Mouse (Mus musculus) testis, adult 2 months (tissue): ENCODE measurements around the gene Olfr1029. TPM values are rescaled to one million over a fixed set of nuclear protein-coding genes. Genes with fewer than 3 reads are reported as not detected.
"Not testable (repeated sequence)": the region's sequence is repeated elsewhere in the genome, so short reads cannot be mapped to it uniquely, and the experiment has no call there.

Experiments used
- H3K27ac ChIP-seq: fragments of 200-500 bp; 2 replicates; pipeline ENCODE4 v1.5.1; 2012; ENCODE audit warnings: low read depth, low read length; ENCODE audit not compliant: control insufficient read depth, insufficient read depth
- H3K27me3 ChIP-seq: fragments of 200-500 bp; 2 replicates; pipeline ENCODE4 v1.6.1; 2012; ENCODE audit warnings: mild to moderate bottlenecking, low read length, moderate library complexity; ENCODE audit not compliant: control insufficient read depth, insufficient read depth
- H3K36me3 ChIP-seq: fragments of 200-500 bp; 2 replicates; pipeline ENCODE4 v1.6.1; 2012; ENCODE audit warnings: mild to moderate bottlenecking, low read length; ENCODE audit not compliant: control insufficient read depth, insufficient read depth
- H3K4me1 ChIP-seq: fragments of 200-500 bp; 2 replicates; pipeline ENCODE4 v1.6.1; 2012; ENCODE audit warnings: low read length; ENCODE audit not compliant: control insufficient read depth, insufficient read depth
- H3K4me3 ChIP-seq: fragments of 200-500 bp; 2 replicates; pipeline ENCODE4 v1.5.1; 2012; ENCODE audit warnings: low read depth, mild to moderate bottlenecking, low read length, moderate library complexity, mixed read lengths; ENCODE audit not compliant: control insufficient read depth
- CTCF ChIP-seq: fragments of 200-500 bp; IDR thresholded peaks from 2 replicates; pipeline ENCODE4 v1.5.1; 2012; ENCODE audit warnings: low read depth, mild to moderate bottlenecking, inconsistent platforms, low read length, moderate library complexity; ENCODE audit not compliant: control insufficient read depth, insufficient read depth, insufficient replicate concordance
- POLR2A ChIP-seq: fragments of 200-500 bp; IDR thresholded peaks from 2 replicates; pipeline ENCODE4 v1.6.1; 2012; ENCODE audit warnings: low read depth, mild to moderate bottlenecking, inconsistent platforms, low read length, moderate library complexity; ENCODE audit not compliant: control insufficient read depth
- polyA plus RNA-seq: library from polyadenylated mRNA; depleted of rRNA; stranded (reverse); fragments of >200 nt; gene quantifications from 2 replicates; pipeline ENCODE4 v1.2.3, GENCODE M21; 2012; rRNA removed

Olfr1029 gene
- polyA plus RNA-seq: 0.02 and 0.31 TPM in 2 replicates

DNA sequence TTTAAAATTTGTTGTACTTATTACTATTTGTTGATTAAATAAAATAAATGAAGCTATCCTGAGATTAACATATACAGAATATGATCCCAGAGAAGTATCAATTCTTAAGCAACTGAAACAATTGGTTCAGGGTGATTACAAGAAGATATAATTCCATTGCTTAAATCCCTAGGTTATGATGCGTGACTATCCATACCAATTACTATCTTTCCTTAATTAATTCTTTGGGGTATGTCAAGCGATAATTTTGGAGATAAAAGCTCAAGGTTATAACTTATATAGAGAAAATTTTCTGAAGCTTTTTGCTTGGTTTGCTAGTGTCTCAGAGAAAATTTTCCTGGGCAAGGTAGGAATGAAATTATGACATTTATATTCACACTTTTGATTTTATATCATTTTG is at the start of gene Olfr1029:
Olfr1029 (plus strand) TSS at position 301 of the 400 bp plus-strand sequence.
- Histone ChIP-seq H3K36me3 (no peaks in the 10 kb centered on the region), H3K4me3 (no peak within 1 kb of the TSS), H3K4me1 (no peaks in the 10 kb centered on the region), H3K27ac (no peak within 1 kb of the TSS), H3K27me3 (no peaks in the 10 kb centered on the region)
- TF ChIP-seq POLR2A: no peak
- no peak for TF ChIP-seq CTCF

DNA sequence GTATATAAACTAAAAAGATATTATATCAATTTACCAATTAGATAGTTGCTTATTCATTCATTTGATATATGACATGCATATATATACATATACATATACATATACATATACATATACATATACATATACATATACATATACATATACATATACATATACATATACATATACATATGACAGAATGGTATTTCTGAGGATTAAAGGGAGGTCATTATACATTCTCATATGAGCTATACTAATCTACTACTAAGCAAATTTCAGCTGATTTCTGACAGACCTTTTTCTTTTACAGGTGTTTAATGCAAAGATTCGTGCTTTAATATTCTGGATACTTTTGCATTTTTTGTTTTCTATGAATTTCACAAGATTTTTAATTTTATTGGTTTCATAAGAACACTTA is 23.6 kb upstream of the Olfr1029 start, which contains the start of gene Olfr1028:
Olfr1028 (plus strand) TSS at position 301 of the 400 bp plus-strand sequence.
- Histone ChIP-seq H3K4me1 (no peaks in the 10 kb centered on the region), H3K4me3 (no peak within 1 kb of the TSS), H3K27me3 (no peaks in the 10 kb centered on the region), H3K36me3 (no peaks in the 10 kb centered on the region), H3K27ac (no peak within 1 kb of the TSS)
- no peak for TF ChIP-seq CTCF
- no peak for TF ChIP-seq POLR2A

DNA sequence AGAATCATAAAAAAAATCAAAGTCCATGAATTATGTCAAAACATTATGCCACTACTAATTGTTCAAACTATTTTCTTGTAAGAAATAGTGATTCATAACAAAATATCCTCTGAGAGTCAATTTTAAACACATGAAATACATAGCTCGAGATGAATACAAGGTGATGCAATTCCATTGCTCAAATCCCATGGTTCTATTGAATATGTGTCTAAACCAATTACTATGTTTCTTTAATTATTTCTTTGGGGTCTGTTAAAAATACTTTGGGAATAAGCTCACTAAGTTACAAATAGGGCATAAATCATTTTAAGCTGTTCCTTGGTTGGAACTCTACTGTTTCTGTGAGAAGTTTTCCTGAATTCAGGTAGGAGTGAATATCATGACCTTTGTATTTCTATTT is 5.3 kb downstream of the Olfr1029 start, which contains the start of gene Olfr1030:
Olfr1030 (plus strand) TSS at position 301 of the 400 bp plus-strand sequence.
- H3K4me3 ChIP-seq: no peak within 1 kb of the TSS
- no peaks in the 10 kb centered on the region for H3K36me3 ChIP-seq
- H3K27ac ChIP-seq: no peak within 1 kb of the TSS
- no peak for TF ChIP-seq CTCF
- no peak for TF ChIP-seq POLR2A
- no peaks in the 10 kb centered on the region for H3K27me3 ChIP-seq
- H3K4me1 ChIP-seq: no peaks in the 10 kb centered on the region

DNA sequence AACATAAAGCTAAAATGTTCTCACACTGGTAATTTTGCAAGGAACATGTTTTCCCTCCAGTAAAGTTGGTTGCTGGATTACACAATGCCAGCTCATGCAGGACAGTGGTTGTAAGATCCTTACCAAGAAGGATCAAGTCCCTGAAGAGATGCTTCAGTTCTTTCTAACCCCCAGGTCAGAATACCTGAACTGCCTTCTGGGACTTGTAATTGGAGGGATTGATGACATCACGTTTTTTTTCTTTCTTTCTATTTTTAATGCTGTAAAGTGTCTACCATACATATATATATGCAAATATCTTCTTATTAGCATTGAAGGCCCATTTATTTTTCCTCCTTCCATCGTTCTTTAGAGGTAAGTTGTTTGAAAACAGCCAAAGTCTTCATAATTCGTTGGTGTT is 16.3 kb downstream of the Olfr1029 start, which contains the start of gene Olfr1031:
Olfr1031 (plus strand) TSS at position 301 of the 400 bp plus-strand sequence.
- no peak for TF ChIP-seq POLR2A
- no peak for TF ChIP-seq CTCF

DNA sequence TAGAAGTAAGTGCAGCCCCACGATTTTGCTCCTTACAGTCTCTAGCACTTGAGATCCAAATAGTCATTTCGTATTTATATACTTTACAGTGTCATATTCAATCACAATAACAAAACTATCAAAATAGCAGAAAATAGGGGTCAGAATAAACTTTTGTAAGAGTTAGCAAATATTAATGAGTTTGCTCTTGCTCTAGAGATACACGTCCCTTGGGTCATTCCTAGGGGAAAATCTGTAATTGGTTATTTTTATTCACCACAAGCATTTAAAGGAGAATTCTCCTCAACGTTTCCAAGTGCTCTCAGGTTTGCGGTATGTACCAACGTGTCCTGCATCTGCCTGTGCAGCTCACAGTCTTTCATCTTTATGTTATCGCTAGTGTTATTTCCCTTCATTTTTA is 31.5 kb downstream of the Olfr1029 start, which contains the start of gene Olfr1032:
Olfr1032 (plus strand) TSS at position 301 of the 400 bp plus-strand sequence.
- Histone ChIP-seq H3K4me3 (no peak within 1 kb of the TSS), H3K4me1 (no peaks in the 10 kb centered on the region), H3K36me3 (no peaks in the 10 kb centered on the region), H3K27me3 (no peaks in the 10 kb centered on the region), H3K27ac (no peak within 1 kb of the TSS)
- no peak for TF ChIP-seq CTCF
- TF ChIP-seq POLR2A: no peak

More for the DNA sequence above, 16.3 kb downstream of the Olfr1029 start, which contains the start of gene Olfr1031:
- Histone ChIP-seq H3K4me1 (no peaks in the 10 kb centered on the region), H3K36me3 (no peaks in the 10 kb centered on the region), H3K4me3 (no peak within 1 kb of the TSS), H3K27me3 (no peaks in the 10 kb centered on the region), H3K27ac (no peak within 1 kb of the TSS)

DNA sequence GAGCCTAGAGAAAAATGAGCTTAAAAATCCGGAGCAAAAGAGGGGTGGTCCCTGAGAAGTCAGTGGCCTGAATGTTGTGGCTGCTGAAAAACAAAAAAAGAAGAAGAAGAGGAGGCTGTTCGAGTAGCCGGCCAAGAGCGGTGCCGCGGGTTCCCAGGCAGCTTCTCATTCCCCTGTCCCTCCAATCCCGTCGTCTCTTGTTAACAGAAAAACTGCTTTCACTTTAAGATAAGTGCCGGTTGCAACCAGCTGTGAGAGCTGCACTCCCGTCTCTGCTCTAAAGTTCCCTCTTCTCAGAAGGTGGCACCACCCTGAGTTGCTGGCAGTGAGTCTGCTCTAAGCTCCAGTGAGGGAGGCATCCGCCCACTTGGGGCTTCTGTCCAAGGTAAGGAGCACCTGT is 46.7 kb downstream of the Olfr1029 start, which contains the start of gene Olfr1033:
Olfr1033 (plus strand) TSS at position 228 of the 400 bp plus-strand sequence.
- H3K27me3 ChIP-seq, H3K27ac ChIP-seq, H3K4me1 ChIP-seq, H3K36me3 ChIP-seq, H3K4me3 ChIP-seq: not testable (repeated sequence)

DNA sequence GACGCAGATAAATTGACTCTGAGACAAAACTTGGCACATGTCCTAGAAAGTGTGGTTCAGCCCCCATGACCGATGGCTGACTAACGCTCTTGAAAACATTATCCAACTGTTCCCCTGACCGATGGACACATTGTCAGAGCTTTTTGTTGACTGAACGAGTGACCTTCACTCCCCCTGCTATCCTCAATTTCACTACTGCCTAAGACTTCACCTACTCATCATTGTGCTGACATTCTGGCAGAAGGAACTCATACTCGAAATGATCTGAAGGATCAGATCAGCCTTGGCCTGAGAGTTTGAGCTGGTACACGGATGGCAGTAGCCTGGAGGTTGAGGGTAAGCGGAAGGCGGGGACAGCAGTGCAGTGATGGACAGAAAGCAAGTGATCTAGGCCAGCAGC is 47.8 kb downstream of the Olfr1029 start:
- not testable (repeated sequence) for H3K4me1 ChIP-seq, H3K4me3 ChIP-seq, H3K27me3 ChIP-seq, H3K36me3 ChIP-seq, H3K27ac ChIP-seq

Other genes with a start within 250 kb of the Olfr1029 start
- gene Olfr1012, start 211.1 kb upstream of the Olfr1029 start, polyA plus RNA-seq: not detected in 2 replicates
- gene Olfr1013, start 206.8 kb upstream of the Olfr1029 start, polyA plus RNA-seq: not detected in 2 replicates
- not detected in 2 replicates for gene Olfr1014, start 201.2 kb upstream of the Olfr1029 start, polyA plus RNA-seq
- gene Olfr1015, start 191.9 kb upstream of the Olfr1029 start, polyA plus RNA-seq: not detected in 2 replicates
- not detected in 2 replicates for gene Olfr1016, start 171.4 kb upstream of the Olfr1029 start, polyA plus RNA-seq
- not detected in 2 replicates for gene Olfr1018, start 155.4 kb upstream of the Olfr1029 start, polyA plus RNA-seq
- not detected in 2 replicates for gene Olfr1019, start 128.4 kb upstream of the Olfr1029 start, polyA plus RNA-seq
- not detected in 2 replicates for gene Olfr1020, start 126.9 kb upstream of the Olfr1029 start, polyA plus RNA-seq
- gene Olfr1022, start 105.3 kb upstream of the Olfr1029 start, polyA plus RNA-seq: not detected in 2 replicates
- not detected in 2 replicates for gene Olfr1023, start 88.3 kb upstream of the Olfr1029 start, polyA plus RNA-seq
- not detected in 2 replicates for gene Olfr1024, start 68.8 kb upstream of the Olfr1029 start, polyA plus RNA-seq
- not detected in 2 replicates for gene Olfr1025-ps1, start 58.7 kb upstream of the Olfr1029 start, polyA plus RNA-seq
- not detected in 2 replicates for gene Olfr1026, start 52.3 kb upstream of the Olfr1029 start, polyA plus RNA-seq
- gene Olfr1028, start 23.5 kb upstream of the Olfr1029 start, polyA plus RNA-seq: not detected in 2 replicates
- gene Olfr1030, start 5.4 kb downstream of the Olfr1029 start, polyA plus RNA-seq: not detected in 2 replicates
- not detected in 2 replicates for gene Olfr1031, start 16.4 kb downstream of the Olfr1029 start, polyA plus RNA-seq
- not detected in 2 replicates for gene Olfr1032, start 31.6 kb downstream of the Olfr1029 start, polyA plus RNA-seq
- gene Olfr1033, start 46.7 kb downstream of the Olfr1029 start, polyA plus RNA-seq: 0.35 and 1.1 TPM in 2 replicates
- gene Olfr1034, start 72.0 kb downstream of the Olfr1029 start, polyA plus RNA-seq: not detected in 2 replicates
- not detected in 2 replicates for gene Olfr1036, start 100.1 kb downstream of the Olfr1029 start, polyA plus RNA-seq
- gene Olfr1037, start 113.5 kb downstream of the Olfr1029 start, polyA plus RNA-seq: not detected in 2 replicates
- gene Olfr1039, start 162.0 kb downstream of the Olfr1029 start, polyA plus RNA-seq: not detected in 2 replicates
- gene Olfr1040, start 172.8 kb downstream of the Olfr1029 start, polyA plus RNA-seq: not detected in 2 replicates
- not detected in 2 replicates for gene Olfr1042, start 187.9 kb downstream of the Olfr1029 start, polyA plus RNA-seq
- not detected in 2 replicates for gene Olfr1043, start 193.6 kb downstream of the Olfr1029 start, polyA plus RNA-seq
- not detected in 2 replicates for gene Olfr1044, start 203.9 kb downstream of the Olfr1029 start, polyA plus RNA-seq
- not detected in 2 replicates for gene Olfr52, start 211.8 kb downstream of the Olfr1029 start, polyA plus RNA-seq
- not detected in 2 replicates for gene Olfr1045, start 229.1 kb downstream of the Olfr1029 start, polyA plus RNA-seq
- not detected in 2 replicates for gene Olfr1046, start 245.4 kb downstream of the Olfr1029 start, polyA plus RNA-seq